Mouse (Mus musculus) heart, postnatal 0 days (tissue): ENCODE data around the gene Myh8.

Experiments used
- CTCF ChIP-seq: IDR thresholded peaks from 2 replicates; pipeline ENCODE4 v1.5.1; 2016; ENCODE audit warnings: antibody characterized with exemption, control low read depth, low read depth
- EP300 ChIP-seq: IDR thresholded peaks from 2 replicates; pipeline ENCODE4 v1.6.1; 2016; ENCODE audit warnings: antibody characterized with exemption, low read depth

DNA sequence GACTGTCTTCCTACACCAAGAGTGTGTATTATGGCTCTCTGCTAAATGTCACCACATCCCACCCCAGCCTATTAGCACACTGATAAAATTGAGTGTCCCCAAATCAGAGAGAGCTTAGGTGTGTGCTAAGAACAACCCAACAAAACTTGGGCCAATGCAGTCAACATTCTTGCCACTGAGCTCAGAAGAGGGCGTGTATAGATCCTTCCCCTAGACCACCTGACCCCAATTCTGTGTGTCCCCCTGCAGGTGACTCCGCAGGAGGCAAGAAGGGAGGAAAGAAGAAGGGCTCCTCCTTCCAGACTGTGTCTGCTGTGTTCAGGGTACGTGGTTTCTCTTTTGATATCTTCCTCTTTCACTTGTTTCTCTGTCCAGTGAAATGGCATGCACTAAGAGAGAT lies 67.6 kb downstream of the Myh8 start:
- TF ChIP-seq EP300 (no peak), CTCF (no peak)
